Mouse (Mus musculus) limb, embryonic 15.5 days (tissue): ENCODE measurements around the gene Slitrk1. TPM values are rescaled to one million over a fixed set of nuclear protein-coding genes. Genes with fewer than 3 reads are reported as not detected.

ENCODE experiments used
- ATAC-seq: fragments of 200-750 bp; cut with Nextera tagmentation; 2 replicates; pipeline ENCODE4 v1.8.0; 2017; ENCODE audit warnings: low read depth, moderate TSS enrichment; ENCODE audit not compliant: insufficient number of reproducible peaks, low FRiP score, low TSS enrichment
- H3K27ac ChIP-seq: fragments of 300-500 bp; sonication (generic); 2 replicates; pipeline ENCODE4 v1.5.1; 2015; ENCODE audit warnings: moderate library complexity, mild to moderate bottlenecking, inconsistent platforms
- H3K27me3 ChIP-seq: fragments of 300-500 bp; sonication (generic); 2 replicates; pipeline ENCODE4 v1.6.1; 2015; ENCODE audit warnings: inconsistent platforms
- H3K36me3 ChIP-seq: fragments of 300-500 bp; sonication (generic); 2 replicates; pipeline ENCODE4 v1.6.1; 2015; ENCODE audit warnings: inconsistent platforms
- H3K4me1 ChIP-seq: fragments of 300-500 bp; sonication (generic); 2 replicates; pipeline ENCODE4 v1.6.1; 2015; ENCODE audit warnings: inconsistent platforms
- H3K4me2 ChIP-seq: fragments of 300-500 bp; sonication (generic); 2 replicates; pipeline ENCODE4 v1.6.1; 2015; ENCODE audit warnings: mild to moderate bottlenecking, inconsistent platforms
- H3K4me3 ChIP-seq: fragments of 300-500 bp; sonication (generic); 2 replicates; pipeline ENCODE4 v1.5.1; 2015; ENCODE audit warnings: mild to moderate bottlenecking, inconsistent platforms
- H3K9ac ChIP-seq: fragments of 300-500 bp; sonication (generic); 2 replicates; pipeline ENCODE4 v1.6.1; 2015; ENCODE audit warnings: inconsistent platforms
- H3K9me3 ChIP-seq: fragments of 300-500 bp; sonication (generic); 2 replicates; pipeline ENCODE4 v1.6.1; 2016; ENCODE audit warnings: inconsistent platforms
- WGBS: fragments of 180-500 bp; shearing (Covaris S2); methylation state at CpG from one replicate; pipeline ENCODE4 v1.1.7; 2015; 5-methylcytosine and 5-hydroxymethylcytosine counted together
- polyA plus RNA-seq: library from polyadenylated mRNA; unstranded; fragments of >200 nt; fragmentation: Nextera tagmentation; extraction: Ambion mirVana; gene quantifications from 2 replicates; pipeline ENCODE4 v1.2.1, GENCODE M21; 2015

Gene Slitrk1
- polyA plus RNA-seq, result 3.4 and 3.7 TPM in 2 replicates

DNA sequence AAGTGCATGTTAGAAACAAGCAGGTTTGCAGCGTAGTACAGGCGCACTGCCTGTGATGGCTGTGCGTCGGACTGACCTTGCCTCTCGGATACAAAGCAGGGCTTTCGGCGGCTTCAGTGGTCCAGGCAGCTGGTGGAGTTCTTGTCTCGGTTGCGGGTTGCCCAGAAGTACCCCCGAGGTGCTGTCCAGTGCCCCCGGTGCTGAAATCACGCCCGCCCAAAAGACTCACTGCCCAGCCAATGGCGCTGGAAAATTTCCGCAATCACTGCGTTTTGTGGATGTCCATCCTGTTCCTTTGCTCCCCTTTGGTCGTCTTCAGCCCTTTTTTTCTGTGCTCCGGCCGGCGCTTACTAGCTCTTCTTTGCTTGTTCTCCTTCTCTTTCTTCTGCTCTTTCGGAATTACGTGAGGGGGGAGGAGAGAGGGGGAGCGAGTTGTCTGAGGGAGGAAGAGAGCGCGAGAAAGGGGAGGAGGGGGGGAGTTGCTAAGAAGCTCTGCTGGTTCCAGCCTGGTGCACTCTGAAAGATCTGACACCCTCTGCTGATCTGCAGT, at the start of gene Slitrk1:
Gene Slitrk1, minus strand, starts transcription at position 445 of the 550 bp plus-strand sequence.
- H3K27ac ChIP-seq, result no peak within 1 kb of the TSS

DNA sequence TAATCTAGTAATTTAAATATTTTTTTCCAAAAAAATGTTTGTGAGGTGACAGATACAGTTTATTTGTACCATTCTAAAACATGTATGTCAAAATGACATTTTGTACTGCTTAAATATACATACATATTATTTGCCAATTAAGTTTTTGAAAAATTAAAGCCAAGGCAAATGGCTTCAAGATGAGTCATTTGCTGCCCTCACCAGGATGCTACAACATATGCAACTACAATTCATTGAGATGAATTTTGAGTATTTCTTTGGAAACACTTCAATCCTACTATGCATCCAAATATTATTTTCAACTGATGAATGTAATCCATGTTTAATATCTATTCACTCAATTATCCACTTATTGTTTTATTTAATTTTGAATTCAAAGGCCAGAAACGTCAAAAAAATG, 21.8 kb upstream of the Slitrk1 start:
- Histone ChIP-seq H3K4me1 (no peaks in the 10 kb centered on the region), H3K9ac (no peak overlapping the region), H3K4me2 (no peak overlapping the region), H3K36me3 (no peaks in the 10 kb centered on the region), H3K27ac (no peak overlapping the region), H3K27me3 (no peaks in the 10 kb centered on the region), H3K9me3 (no peaks in the 10 kb centered on the region), H3K4me3 (no peak overlapping the region)
- WGBS, result 68% methylated on average over 1 of the region's 1 CpGs
- no peak for ATAC-seq

More for the DNA sequence above, at the start of gene Slitrk1:
- no peak within 1 kb of the TSS for H3K9ac ChIP-seq
- peak within 1 kb of the TSS; percentile 55 for H3K4me2 ChIP-seq
- H3K36me3 ChIP-seq, result no peaks in the 10 kb centered on the region
- ATAC-seq, result 0 out of 2 replicates have a peak, but pooled peaks have one; percentile 30
- H3K4me3 ChIP-seq, result peak within 1 kb of the TSS; percentile 39
- no peaks in the 10 kb centered on the region for H3K9me3 ChIP-seq
- 0% methylated on average over 24 of the region's 25 CpGs for WGBS
- peaks cover 48% of the 10 kb centered on the region for H3K27me3 ChIP-seq
- H3K4me1 ChIP-seq, result peaks cover 33% of the 10 kb centered on the region

DNA sequence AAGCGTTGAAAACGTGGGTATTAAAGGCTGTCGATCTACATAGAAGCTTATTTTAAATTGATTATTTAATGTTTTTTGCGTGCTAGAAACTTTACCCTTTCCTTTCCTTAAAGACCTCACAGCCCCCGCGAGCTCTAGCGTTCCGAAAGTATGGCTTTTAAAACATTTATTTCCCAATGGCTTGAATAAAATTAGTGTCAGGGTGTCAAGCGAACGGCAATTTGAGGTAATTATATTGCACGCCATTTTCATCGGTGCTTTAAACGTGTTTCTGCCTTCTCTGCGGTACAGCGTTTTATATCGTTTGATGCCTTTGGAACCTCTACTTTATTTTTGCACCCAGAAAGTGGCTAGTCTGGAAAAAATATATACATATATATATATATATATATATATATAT, 378 bp upstream of the Slitrk1 start:
- H3K4me2 ChIP-seq, result peak overlapping the region; percentile 55
- ATAC-seq, result no peak
- H3K36me3 ChIP-seq, result no peaks in the 10 kb centered on the region
- H3K4me3 ChIP-seq, result peak overlapping the region; percentile 39
- no peak overlapping the region for H3K9ac ChIP-seq
- no peak overlapping the region for H3K27ac ChIP-seq
- 21% methylated on average over 16 of the region's 16 CpGs for WGBS
- H3K4me1 ChIP-seq, result peaks cover 33% of the 10 kb centered on the region
- H3K27me3 ChIP-seq, result peaks cover 48% of the 10 kb centered on the region
- no peaks in the 10 kb centered on the region for H3K9me3 ChIP-seq

DNA sequence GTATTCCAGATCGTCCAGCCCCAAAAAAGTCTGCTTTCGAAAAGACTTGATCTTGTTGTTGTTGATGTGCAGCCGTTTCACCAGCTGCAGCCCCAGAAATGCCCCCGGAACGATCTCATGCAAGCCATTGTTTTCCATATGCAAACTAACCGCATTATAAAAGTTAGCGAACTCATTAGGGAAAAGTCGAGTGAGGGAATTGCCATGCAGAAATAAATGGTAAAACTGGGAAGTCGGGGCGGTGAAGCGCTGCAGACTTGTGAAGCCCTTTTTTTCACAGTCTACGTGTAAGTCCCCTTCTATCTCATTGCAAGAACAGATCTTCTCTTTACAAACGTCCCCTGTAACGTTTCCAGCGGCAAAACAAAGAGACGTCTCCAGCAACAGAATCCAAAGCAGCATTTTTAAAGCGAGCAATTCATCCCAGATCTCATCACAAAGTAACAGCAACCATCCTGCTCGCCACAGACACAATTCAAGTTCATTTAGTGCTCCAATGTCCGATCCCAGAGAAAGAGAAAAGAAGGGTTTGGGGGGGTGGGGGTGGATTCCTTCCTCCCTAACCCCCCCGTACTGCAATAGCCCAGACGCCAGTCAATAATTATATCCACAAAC, 975 bp downstream of the Slitrk1 start:
- peaks cover 48% of the 10 kb centered on the region for H3K27me3 ChIP-seq
- no peak for ATAC-seq

DNA sequence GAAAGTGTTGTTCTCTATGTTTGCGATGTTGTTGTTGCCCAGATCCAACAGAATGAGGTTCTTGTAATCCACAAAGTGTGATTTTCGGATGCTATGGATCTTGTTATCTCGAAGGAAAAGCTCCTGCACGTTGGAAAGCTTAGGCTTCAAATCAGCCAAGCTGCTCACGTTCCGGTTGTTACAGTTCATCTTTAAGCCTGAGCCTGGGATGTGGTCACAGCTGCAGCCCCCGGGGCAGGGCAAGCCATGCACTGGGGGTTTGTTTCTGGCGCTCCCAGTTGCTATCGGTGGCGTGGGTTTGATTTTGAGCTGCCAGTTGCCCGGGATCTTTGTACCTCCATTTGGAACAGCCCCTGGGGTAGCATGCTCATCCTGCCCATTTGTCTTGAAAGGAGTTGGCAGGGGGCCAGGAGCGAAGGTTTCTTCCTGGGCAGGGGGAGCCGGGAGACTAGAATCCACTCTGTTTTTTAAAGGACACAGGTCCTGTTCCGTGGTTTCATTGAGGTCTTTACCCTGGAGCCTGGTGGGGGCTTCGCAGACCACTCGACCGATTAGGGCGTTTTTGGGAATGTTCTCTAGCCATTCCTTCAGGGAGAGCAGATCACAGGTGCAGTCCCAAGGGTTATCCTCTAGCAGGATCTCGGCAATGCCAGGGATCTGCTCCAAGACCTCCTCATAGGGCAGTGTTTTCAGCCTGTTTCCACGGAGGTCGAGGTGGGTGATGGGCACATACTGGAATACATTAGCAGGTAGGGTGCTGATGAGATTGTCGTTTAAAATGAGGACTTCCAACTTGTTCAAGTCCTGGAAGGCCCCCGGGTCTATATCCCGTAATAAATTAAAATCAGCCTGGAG, 1.7 kb downstream of the Slitrk1 start:
- Histone ChIP-seq H3K9ac (no peak overlapping the region), H3K4me3 (peak overlapping the region; percentile 39), H3K27ac (no peak overlapping the region), H3K36me3 (no peaks in the 10 kb centered on the region), H3K9me3 (no peaks in the 10 kb centered on the region), H3K4me2 (peak overlapping the region; percentile 55), H3K27me3 (peaks cover 48% of the 10 kb centered on the region), H3K4me1 (peaks cover 33% of the 10 kb centered on the region)
- 3% methylated on average over 24 of the region's 24 CpGs for WGBS
- ATAC-seq, result no peak

More for the DNA sequence above, 975 bp downstream of the Slitrk1 start:
- H3K36me3 ChIP-seq, result no peaks in the 10 kb centered on the region
- H3K4me3 ChIP-seq, result peak overlapping the region; percentile 39
- no peak overlapping the region for H3K9ac ChIP-seq
- H3K4me1 ChIP-seq, result peaks cover 33% of the 10 kb centered on the region
- H3K9me3 ChIP-seq, result no peaks in the 10 kb centered on the region
- H3K27ac ChIP-seq, result no peak overlapping the region
- 3% methylated on average over 21 of the region's 21 CpGs for WGBS
- peak overlapping the region; percentile 55 for H3K4me2 ChIP-seq

DNA sequence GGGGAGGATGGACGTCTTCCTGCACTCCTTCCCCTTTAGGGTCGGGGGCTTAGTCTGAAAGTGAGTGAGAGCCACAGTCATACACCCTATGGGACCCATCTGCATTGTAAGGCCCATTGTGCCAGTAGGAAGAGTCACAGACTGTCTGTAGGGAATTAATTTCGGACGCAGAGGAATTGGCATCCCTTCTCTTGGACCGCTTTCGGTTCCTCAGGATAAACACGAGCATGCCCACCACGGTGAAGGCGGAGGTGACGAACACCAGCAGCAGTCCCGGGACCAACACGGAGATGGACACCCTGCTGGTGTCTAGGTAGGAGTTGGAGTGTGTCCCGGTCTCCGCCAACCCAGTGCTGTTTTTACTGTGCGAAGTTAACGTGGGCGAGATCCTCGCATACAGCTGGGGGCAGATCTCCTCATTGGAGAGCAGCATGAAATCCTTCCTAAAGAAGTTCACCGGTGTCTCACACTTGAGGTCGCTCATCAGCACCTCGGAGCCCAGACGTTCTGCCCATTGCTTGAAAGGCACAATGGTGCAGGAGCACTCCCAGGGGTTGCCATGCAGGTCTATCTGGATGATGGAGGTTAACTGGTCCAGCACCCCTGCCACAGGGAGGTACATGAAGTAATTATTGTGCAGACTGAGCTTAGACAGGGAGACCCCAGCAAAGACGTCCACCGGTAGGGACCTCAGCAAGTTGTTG, 2.7 kb downstream of the Slitrk1 start:
- peaks cover 33% of the 10 kb centered on the region for H3K4me1 ChIP-seq
- H3K27ac ChIP-seq, result no peak overlapping the region
- peak overlapping the region; percentile 39 for H3K4me3 ChIP-seq
- no peak for ATAC-seq
- peaks cover 48% of the 10 kb centered on the region for H3K27me3 ChIP-seq
- H3K4me2 ChIP-seq, result peak overlapping the region; percentile 55
- H3K9ac ChIP-seq, result no peak overlapping the region
- no peaks in the 10 kb centered on the region for H3K36me3 ChIP-seq
- H3K9me3 ChIP-seq, result no peaks in the 10 kb centered on the region
- WGBS, result 1% methylated on average over 24 of the region's 24 CpGs

DNA sequence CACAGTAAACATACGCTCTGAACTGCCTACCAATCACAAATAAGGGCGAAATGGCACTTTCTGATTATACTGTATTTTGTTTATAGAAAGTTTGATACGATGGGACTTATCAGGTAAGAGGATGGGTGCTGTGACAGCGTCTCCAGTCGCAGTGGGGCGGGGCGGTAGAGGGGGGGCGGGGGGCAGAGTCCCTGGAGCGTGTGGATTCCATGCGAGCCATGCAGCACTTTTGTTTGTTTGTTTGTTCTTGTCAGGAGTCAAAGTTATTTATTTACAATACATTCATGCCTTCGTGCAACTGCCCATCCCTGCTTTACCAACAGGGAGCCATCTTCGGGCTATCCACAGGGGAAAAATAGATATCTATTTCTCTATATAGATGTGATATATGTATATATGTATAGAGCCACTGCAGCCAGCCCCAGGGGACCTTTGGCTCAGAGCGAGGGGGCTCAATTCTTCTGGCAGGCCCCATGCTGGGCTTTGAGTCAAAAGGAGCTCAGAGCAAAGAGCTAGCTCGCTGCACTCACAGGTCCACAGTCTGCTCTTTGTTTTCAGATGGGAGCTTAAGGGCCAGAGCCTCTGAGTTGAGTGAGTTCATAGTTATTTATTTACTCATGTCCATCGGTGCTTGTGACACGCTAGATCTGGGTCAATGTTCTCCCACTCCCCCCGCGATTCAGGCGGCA, 3.4 kb downstream of the Slitrk1 start:
- Histone ChIP-seq H3K4me3 (peak overlapping the region; percentile 39), H3K4me2 (peak overlapping the region; percentile 55), H3K27ac (no peak overlapping the region), H3K9ac (no peak overlapping the region), H3K36me3 (no peaks in the 10 kb centered on the region), H3K27me3 (peaks cover 47% of the 10 kb centered on the region), H3K9me3 (no peaks in the 10 kb centered on the region), H3K4me1 (peaks cover 33% of the 10 kb centered on the region)
- ATAC-seq, result no peak
- 4% methylated on average over 19 of the region's 19 CpGs for WGBS

DNA sequence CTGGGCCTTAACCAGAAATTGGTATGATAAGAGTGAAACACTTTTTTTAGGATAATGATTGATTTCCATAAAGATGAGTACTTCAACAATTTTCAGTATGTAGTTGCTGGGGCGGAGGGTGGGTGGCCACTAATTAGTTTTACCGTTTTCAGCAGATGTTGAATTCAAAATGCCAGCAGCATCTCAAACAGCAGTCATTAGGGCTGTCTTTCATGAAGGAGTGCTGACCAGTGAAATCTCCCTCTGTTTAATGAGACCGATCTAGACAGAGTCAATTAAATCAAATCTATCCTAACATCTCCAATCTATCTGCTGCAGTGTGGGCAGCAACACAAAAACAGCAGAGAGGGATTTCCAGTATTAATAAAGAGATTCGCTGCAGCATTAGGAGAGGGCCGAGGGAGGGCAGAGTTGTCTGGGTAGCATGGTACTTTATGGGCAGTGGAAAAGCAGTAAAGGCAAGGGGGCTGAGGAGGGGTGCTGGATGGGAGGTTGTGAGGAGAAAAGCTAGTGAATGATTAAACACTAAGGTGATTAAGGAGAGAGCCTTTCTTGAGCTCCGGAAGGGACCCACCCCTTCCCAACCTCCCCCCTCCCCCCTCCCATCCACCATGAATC, 4.5 kb downstream of the Slitrk1 start:
- Histone ChIP-seq H3K4me3 (no peak overlapping the region), H3K27me3 (peaks cover 45% of the 10 kb centered on the region), H3K4me2 (no peak overlapping the region), H3K27ac (no peak overlapping the region), H3K4me1 (peaks cover 33% of the 10 kb centered on the region), H3K9me3 (no peaks in the 10 kb centered on the region), H3K9ac (no peak overlapping the region), H3K36me3 (no peaks in the 10 kb centered on the region)
- no peak for ATAC-seq
- WGBS, result 20% methylated on average over 6 of the region's 6 CpGs

DNA sequence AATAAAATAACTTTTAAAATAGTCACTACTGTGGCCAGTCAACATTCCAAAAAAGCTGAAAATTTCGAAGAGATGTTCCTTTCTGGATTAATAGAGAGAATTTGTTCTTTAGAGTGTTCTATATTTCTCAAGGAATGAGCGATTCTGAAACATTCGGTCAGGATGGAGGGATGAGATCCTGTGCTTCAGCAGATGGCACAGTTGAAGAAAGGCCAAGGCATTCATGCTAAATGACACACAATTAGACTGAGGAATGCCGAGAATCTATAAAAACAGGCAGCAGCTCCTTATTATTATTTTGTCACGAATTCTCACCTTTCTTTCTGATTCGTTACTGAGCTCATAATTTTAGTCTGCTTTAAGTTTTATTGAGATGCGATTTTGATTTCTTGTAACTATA, 15.4 kb downstream of the Slitrk1 start:
- H3K4me3 ChIP-seq, result no peak overlapping the region
- H3K9me3 ChIP-seq, result no peaks in the 10 kb centered on the region
- H3K4me1 ChIP-seq, result no peaks in the 10 kb centered on the region
- H3K9ac ChIP-seq, result no peak overlapping the region
- 70% methylated on average over 7 of the region's 7 CpGs for WGBS
- no peaks in the 10 kb centered on the region for H3K27me3 ChIP-seq
- H3K4me2 ChIP-seq, result no peak overlapping the region
- ATAC-seq, result no peak
- H3K36me3 ChIP-seq, result no peaks in the 10 kb centered on the region
- no peak overlapping the region for H3K27ac ChIP-seq

DNA sequence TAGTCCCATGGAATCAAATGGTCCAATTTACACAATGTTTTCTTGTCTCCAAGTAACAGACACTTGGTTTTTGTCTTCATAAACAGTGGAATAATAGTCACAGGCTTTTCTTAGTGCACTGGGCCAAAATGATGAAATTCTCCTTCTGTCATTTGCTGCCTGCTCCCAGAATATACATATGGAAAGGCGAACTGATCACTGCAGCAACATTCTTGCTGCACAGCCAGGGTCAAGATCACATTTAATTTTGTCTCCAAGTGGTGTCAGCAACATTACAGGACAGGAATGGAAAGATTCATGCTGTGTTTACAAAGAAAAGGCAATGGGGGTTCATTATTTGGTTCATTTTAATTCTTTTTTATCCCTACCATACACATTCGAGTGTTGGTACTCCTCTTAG, 18.5 kb downstream of the Slitrk1 start:
- Histone ChIP-seq H3K4me3 (no peak overlapping the region), H3K36me3 (no peaks in the 10 kb centered on the region), H3K4me2 (no peak overlapping the region), H3K27me3 (no peaks in the 10 kb centered on the region), H3K9me3 (no peaks in the 10 kb centered on the region), H3K4me1 (no peaks in the 10 kb centered on the region), H3K27ac (no peak overlapping the region), H3K9ac (no peak overlapping the region)
- no peak for ATAC-seq
- WGBS, result 59% methylated on average over 2 of the region's 2 CpGs

DNA sequence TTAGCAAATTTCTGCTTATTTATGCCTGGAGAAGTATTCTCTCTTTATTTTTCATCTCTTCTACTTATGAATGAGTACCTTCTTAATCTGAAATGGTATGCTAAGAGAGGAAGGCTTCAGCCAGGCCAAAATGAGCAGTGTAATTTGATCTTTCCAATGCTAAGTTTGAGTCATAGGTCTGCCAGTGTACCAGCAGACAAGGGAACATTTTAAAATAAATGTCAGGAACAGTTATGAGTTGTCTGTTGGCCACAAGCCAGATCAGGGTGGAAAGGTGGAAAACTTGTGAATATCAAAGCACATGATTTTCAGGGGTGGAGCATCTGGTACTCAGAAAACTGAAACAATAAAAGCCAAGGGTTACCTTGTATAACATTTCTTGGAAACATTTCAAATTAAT, 46.1 kb downstream of the Slitrk1 start:
- Histone ChIP-seq H3K27me3 (no peaks in the 10 kb centered on the region), H3K4me2 (no peak overlapping the region), H3K36me3 (no peaks in the 10 kb centered on the region), H3K27ac (no peak overlapping the region), H3K4me3 (no peak overlapping the region), H3K4me1 (no peaks in the 10 kb centered on the region), H3K9ac (no peak overlapping the region), H3K9me3 (no peaks in the 10 kb centered on the region)
- no peak for ATAC-seq
